Mouse (Mus musculus): ENCODE measurements around the gene Il5ra. TPM values are rescaled to one million over a fixed set of nuclear protein-coding genes. Genes with fewer than 3 reads are reported as not detected.
A peak's percentile ranks its signal among the peaks of the same experiment; 100 is the strongest.

Gene Il5ra
- 0.06 TPM in 1 of 2 replicates, not detected in the other for polyA plus RNA-seq (2015; fragmentation: Nextera tagmentation; extraction: Ambion mirVana)

- ATAC-seq (ENCODE audit: low FRiP score, low read depth) = no peak
- WGBS = 78% methylated on average over 6 of the region's 6 CpGs
- no peak within 1 kb of the TSS for H3K4me3 ChIP-seq
Measured at GRCm38 (mm10) chr6:106748887-106749388, at the start of gene Il5ra. Gene Il5ra, minus strand, starts transcription at chr6:106749037.

GRCm38 (mm10) chr6:106794094-106794814 lies 45.4 kb upstream of the Il5ra start:
- no peak overlapping the region for H3K9ac ChIP-seq
- H3K9me3 ChIP-seq = no peaks in the 10 kb centered on the region
- no peak overlapping the region for H3K4me2 ChIP-seq
- H3K4me1 ChIP-seq (replicated peaks) = peaks cover 10% of the 10 kb centered on the region
- WGBS = 95% methylated on average over 13 of the region's 13 CpGs
- H3K27me3 ChIP-seq = no peaks in the 10 kb centered on the region
- no peak overlapping the region for H3K27ac ChIP-seq (replicated peaks)
- H3K36me3 ChIP-seq = peaks cover 44% of the 10 kb centered on the region
- ATAC-seq (ENCODE audit: low FRiP score, low read depth) = no peak
- no peak overlapping the region for H3K4me3 ChIP-seq

More at GRCm38 (mm10) chr6:106748887-106749388, at the start of gene Il5ra:
- H3K4me1 ChIP-seq (replicated peaks) = no peaks in the 10 kb centered on the region
- no peaks in the 10 kb centered on the region for H3K27me3 ChIP-seq
- H3K36me3 ChIP-seq = no peaks in the 10 kb centered on the region
- H3K27ac ChIP-seq (replicated peaks) = no peak within 1 kb of the TSS
- H3K4me2 ChIP-seq = no peak within 1 kb of the TSS
- H3K9me3 ChIP-seq = no peaks in the 10 kb centered on the region
- H3K9ac ChIP-seq = no peak within 1 kb of the TSS

DNA sequence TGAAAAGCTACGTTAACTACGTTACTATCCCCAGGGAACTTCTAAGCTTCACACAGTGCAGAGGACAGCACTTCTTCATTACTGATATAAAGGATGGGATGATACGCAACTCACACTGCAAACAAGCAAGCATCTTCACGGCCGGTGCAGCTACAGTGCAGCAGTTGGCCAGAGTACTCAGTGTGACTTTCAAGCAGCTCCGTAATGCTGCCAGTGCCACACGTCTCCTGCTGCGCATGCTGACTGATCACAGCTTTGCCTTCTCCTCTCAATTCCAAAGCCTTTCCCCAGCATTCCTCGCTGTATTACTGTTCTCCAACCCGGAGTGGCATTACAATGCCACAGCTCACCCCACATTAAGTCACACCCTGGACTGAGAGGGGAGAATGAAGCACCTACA lies 44.8 kb upstream of the Il5ra start:
- WGBS = 96% methylated on average over 10 of the region's 10 CpGs
- Histone ChIP-seq H3K27ac (replicated peaks) (no peak overlapping the region), H3K27me3 (no peaks in the 10 kb centered on the region), H3K9ac (no peak overlapping the region), H3K9me3 (no peaks in the 10 kb centered on the region), H3K36me3 (peaks cover 48% of the 10 kb centered on the region), H3K4me3 (no peak overlapping the region), H3K4me1 (replicated peaks) (peaks cover 4% of the 10 kb centered on the region), H3K4me2 (no peak overlapping the region)
- ATAC-seq (ENCODE audit: low FRiP score, low read depth) = no peak

DNA sequence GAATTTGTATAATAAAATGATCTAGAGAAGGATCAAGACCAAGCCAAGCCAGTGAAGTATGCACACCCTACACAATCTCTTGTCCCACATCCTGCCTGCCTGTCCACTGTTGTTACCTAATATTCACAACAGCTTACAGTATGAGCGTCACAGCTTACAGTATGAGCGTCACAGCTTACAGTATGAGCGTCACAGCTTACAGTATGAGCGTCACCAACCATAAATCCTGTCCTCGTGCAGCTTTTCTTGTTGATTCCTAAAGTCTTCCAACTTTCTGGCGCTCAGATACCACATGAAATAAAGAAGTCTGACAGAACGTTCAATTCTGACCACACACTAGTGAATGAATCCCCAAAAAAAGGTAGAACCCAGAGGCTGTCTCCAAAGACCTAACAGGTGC lies 44.3 kb upstream of the Il5ra start:
- H3K4me1 ChIP-seq (replicated peaks) = no peaks in the 10 kb centered on the region
- no peak overlapping the region for H3K4me2 ChIP-seq
- H3K4me3 ChIP-seq = no peak overlapping the region
- H3K9ac ChIP-seq = no peak overlapping the region
- H3K36me3 ChIP-seq = peaks cover 51% of the 10 kb centered on the region
- no peak overlapping the region for H3K27ac ChIP-seq (replicated peaks)
- ATAC-seq (ENCODE audit: low FRiP score, low read depth) = no peak
- no peaks in the 10 kb centered on the region for H3K9me3 ChIP-seq
- no peaks in the 10 kb centered on the region for H3K27me3 ChIP-seq
- WGBS = 96% methylated on average over 7 of the region's 7 CpGs

GRCm38 (mm10) chr6:106792486-106792885 lies 43.6 kb upstream of the Il5ra start:
- Histone ChIP-seq H3K27me3 (no peaks in the 10 kb centered on the region), H3K4me3 (no peak overlapping the region), H3K27ac (replicated peaks) (no peak overlapping the region), H3K4me1 (replicated peaks) (no peaks in the 10 kb centered on the region), H3K4me2 (no peak overlapping the region), H3K9me3 (no peaks in the 10 kb centered on the region), H3K9ac (no peak overlapping the region), H3K36me3 (peaks cover 55% of the 10 kb centered on the region)
- ATAC-seq (ENCODE audit: low FRiP score, low read depth) = no peak
- WGBS = 93% methylated on average over 5 of the region's 5 CpGs

DNA sequence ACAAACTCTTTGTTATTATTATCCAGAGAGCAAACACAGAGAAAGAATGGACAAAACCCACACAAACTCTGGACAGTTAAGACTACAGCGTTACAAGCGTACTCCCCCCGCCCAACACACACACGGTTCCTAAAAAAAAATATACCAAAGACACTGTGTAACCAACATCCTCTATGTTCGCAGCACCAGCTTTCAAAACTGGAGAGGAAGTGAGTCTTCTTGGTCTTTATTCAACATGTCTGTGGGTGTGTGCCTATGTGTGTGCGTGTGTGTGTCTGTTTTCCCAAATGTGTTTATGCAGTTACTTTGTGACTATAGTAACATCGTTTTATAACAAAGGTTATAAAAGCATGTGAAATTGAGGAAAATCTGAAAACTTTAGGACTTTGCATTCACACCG lies 42.6 kb upstream of the Il5ra start:
- Histone ChIP-seq H3K9me3 (no peaks in the 10 kb centered on the region), H3K4me2 (no peak overlapping the region), H3K36me3 (peaks cover 61% of the 10 kb centered on the region), H3K4me3 (no peak overlapping the region), H3K4me1 (replicated peaks) (no peaks in the 10 kb centered on the region), H3K27me3 (no peaks in the 10 kb centered on the region), H3K9ac (no peak overlapping the region), H3K27ac (replicated peaks) (no peak overlapping the region)
- no peak for ATAC-seq (ENCODE audit: low FRiP score, low read depth)
- 95% methylated on average over 8 of the region's 8 CpGs for WGBS

DNA sequence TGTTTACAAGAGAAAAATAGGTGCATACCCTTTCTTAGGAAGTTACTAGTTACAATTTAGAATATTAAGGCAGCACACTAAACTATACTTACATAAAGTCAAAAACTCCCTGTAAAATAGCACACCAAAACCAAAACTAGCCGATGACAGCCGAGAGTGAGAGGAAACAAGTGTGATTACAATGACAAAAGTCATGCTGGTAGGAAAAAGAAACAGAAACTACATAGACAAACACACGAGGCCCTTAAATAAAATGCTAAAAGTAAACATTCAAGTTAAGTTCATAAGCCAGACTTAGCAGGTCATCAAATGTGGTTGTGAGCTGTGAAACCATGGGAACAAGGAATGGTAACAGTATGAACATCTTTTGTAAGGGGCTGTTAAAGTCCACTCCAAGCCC lies 38.3 kb upstream of the Il5ra start:
- Histone ChIP-seq H3K27ac (replicated peaks) (no peak overlapping the region), H3K9me3 (no peaks in the 10 kb centered on the region), H3K9ac (no peak overlapping the region), H3K4me1 (replicated peaks) (no peaks in the 10 kb centered on the region), H3K4me3 (no peak overlapping the region), H3K36me3 (peaks cover 46% of the 10 kb centered on the region), H3K27me3 (no peaks in the 10 kb centered on the region), H3K4me2 (no peak overlapping the region)
- WGBS = 85% methylated on average over 3 of the region's 3 CpGs
- ATAC-seq (ENCODE audit: low FRiP score, low read depth) = no peak

- H3K4me3 ChIP-seq = peak overlapping the region; percentile 93
- H3K27me3 ChIP-seq = 0 out of 2 replicates have a peak, but pooled peaks cover 7% of the 10 kb centered on the region
- ATAC-seq (ENCODE audit: low FRiP score, low read depth) = no peak
- H3K27ac ChIP-seq (replicated peaks) = no peak overlapping the region
- H3K9ac ChIP-seq = peak overlapping the region; percentile 65; the same call in 1 of the 2 replicates
- H3K9me3 ChIP-seq = no peaks in the 10 kb centered on the region
- peak overlapping the region; percentile 81 for H3K4me2 ChIP-seq
- H3K36me3 ChIP-seq = peaks cover 21% of the 10 kb centered on the region
- peaks cover 16% of the 10 kb centered on the region for H3K4me1 ChIP-seq (replicated peaks)
- 50% methylated on average over 4 of the region's 4 CpGs for WGBS
Measured at GRCm38 (mm10) chr6:106770046-106770445, 21.2 kb upstream of the Il5ra start.

GRCm38 (mm10) chr6:106769290-106769866 lies 20.5 kb upstream of the Il5ra start:
- Histone ChIP-seq H3K9me3 (no peaks in the 10 kb centered on the region), H3K9ac (peak overlapping the region; percentile 65), H3K27ac (replicated peaks) (peak overlapping the region; percentile 61), H3K27me3 (0 out of 2 replicates have a peak, but pooled peaks cover 7% of the 10 kb centered on the region), H3K4me2 (peak overlapping the region; percentile 81), H3K4me1 (replicated peaks) (peaks cover 16% of the 10 kb centered on the region), H3K36me3 (peaks cover 19% of the 10 kb centered on the region), H3K4me3 (peak overlapping the region; percentile 93)
- 2% methylated on average over 33 of the region's 33 CpGs for WGBS
- ATAC-seq (ENCODE audit: low FRiP score, low read depth) = peak; percentile 86

GRCm38 (mm10) chr6:106768640-106769289 lies 19.9 kb upstream of the Il5ra start, which contains the start of gene Trnt1:
Gene Trnt1, plus strand, starts transcription at chr6:106769120.
- no peaks in the 10 kb centered on the region for H3K9me3 ChIP-seq
- ATAC-seq (ENCODE audit: low FRiP score, low read depth) = peak; percentile 99
- peak within 1 kb of the TSS; percentile 61 for H3K27ac ChIP-seq (replicated peaks)
- peaks cover 16% of the 10 kb centered on the region for H3K4me1 ChIP-seq (replicated peaks)
- peaks cover 15% of the 10 kb centered on the region for H3K36me3 ChIP-seq
- H3K9ac ChIP-seq = peak within 1 kb of the TSS; percentile 65
- peak within 1 kb of the TSS; percentile 93 for H3K4me3 ChIP-seq
- H3K4me2 ChIP-seq = peak within 1 kb of the TSS; percentile 81
- 0 out of 2 replicates have a peak, but pooled peaks cover 7% of the 10 kb centered on the region for H3K27me3 ChIP-seq
- 8% methylated on average over 35 of the region's 35 CpGs for WGBS

DNA sequence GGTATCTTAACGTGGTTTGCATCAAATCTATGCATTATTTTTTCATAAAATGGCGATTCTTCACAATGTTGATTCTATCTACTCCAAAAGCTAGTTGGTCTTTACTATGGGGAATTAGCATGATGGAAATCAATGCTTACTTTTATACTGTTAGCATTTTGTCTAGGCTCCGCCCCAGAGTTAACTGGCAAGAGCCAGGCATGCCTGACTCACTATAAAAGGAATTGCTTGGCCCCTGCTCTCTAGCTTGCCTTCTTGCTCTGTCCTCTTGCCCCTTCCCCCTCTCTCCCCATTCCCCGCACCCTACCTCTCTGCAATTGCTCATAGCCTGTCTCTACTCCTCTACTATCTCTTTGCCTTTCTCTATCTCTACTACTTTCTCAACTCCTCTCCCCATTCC lies 17.9 kb upstream of the Il5ra start:
- no peak for ATAC-seq (ENCODE audit: low FRiP score, low read depth)
- no peak overlapping the region for H3K27ac ChIP-seq (replicated peaks)
- H3K9me3 ChIP-seq = no peaks in the 10 kb centered on the region
- H3K27me3 ChIP-seq = 0 out of 2 replicates have a peak, but pooled peaks cover 7% of the 10 kb centered on the region
- H3K4me2 ChIP-seq = no peak overlapping the region
- no peak overlapping the region for H3K4me3 ChIP-seq
- WGBS = 83% methylated on average over 4 of the region's 4 CpGs
- peaks cover 16% of the 10 kb centered on the region for H3K4me1 ChIP-seq (replicated peaks)
- H3K9ac ChIP-seq = no peak overlapping the region
- H3K36me3 ChIP-seq = peaks cover under 1% of the 10 kb centered on the region; the same call in 1 of the 2 replicates

DNA sequence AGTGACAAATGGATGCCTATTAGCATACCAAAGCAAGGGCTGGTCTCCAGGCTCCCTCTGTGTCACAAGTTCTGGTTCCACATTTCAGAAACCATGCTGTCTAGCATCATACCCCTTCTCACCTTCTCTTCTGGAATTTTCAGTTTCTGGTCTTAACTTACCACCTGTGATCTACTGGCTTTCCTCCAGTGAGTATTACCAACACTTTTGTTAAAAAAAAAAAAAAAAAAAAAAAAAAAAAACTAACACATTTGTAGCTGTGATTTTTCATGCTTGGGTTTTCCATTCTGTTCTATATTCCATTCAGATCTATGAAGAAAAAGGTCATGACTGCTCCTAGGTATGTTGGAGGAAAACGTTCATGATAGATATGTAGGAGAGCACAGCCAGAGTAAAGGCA lies 17.1 kb upstream of the Il5ra start:
- peaks cover 13% of the 10 kb centered on the region for H3K4me1 ChIP-seq (replicated peaks)
- no peak overlapping the region for H3K4me3 ChIP-seq
- H3K9me3 ChIP-seq = no peaks in the 10 kb centered on the region
- no peak for ATAC-seq (ENCODE audit: low FRiP score, low read depth)
- H3K9ac ChIP-seq = no peak overlapping the region
- 0 out of 2 replicates have a peak, but pooled peaks cover 7% of the 10 kb centered on the region for H3K27me3 ChIP-seq
- no peaks in the 10 kb centered on the region for H3K36me3 ChIP-seq
- no peak overlapping the region for H3K27ac ChIP-seq (replicated peaks)
- WGBS = 77% methylated on average over 1 of the region's 1 CpGs
- no peak overlapping the region for H3K4me2 ChIP-seq

All from hindbrain, embryonic 15.5 days (tissue).